Mouse (Mus musculus) lung, adult 2 months (tissue): ENCODE measurements around the gene Efna4.

Experiments
- CTCF ChIP-seq: fragments of 200-500 bp; IDR thresholded peaks from 2 replicates; pipeline ENCODE4 v1.5.1; 2011; ENCODE audit warnings: mild to moderate bottlenecking, low read length, control low read depth; ENCODE audit not compliant: insufficient read depth
- POLR2A ChIP-seq: fragments of 200-500 bp; IDR thresholded peaks from 2 replicates; pipeline ENCODE4 v1.6.1; 2011; ENCODE audit warnings: low read depth, mild to moderate bottlenecking, control low read depth, low read length, borderline replicate concordance; ENCODE audit errors: extremely low read depth

DNA sequence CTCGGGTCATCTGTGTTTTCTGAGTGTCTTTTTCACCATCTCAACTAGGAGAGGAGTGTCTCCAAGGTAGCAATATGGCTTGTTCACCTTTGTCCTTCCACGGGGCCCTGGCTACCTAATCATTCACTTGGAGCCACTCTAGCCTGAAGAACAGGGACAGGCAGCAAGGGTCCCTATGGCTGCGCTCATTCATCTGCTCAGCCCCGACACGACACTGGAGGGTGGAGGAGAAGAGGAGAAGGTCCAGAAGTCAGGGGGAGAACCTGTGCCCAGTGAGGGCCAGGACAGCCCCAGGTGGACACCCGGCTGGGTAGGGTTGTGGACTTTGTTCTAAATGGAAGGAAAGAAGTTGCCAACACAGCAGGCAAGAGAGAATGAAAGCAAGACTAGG is 17.7 kb upstream of the Efna4 start:
- TF ChIP-seq CTCF (no peak), POLR2A (no peak)
